Mouse (Mus musculus): Measurements from ENCODE around the gene Ndufaf2.
A peak's percentile ranks its signal among the peaks of the same experiment; 100 is the strongest.

Gene Ndufaf2

GRCm38 (mm10) chr13:108135617-108136016 is 22.8 kb downstream of the Ndufaf2 start:
- no peak for DNase-seq

- DNase-seq, result no peak
Measured at GRCm38 (mm10) chr13:108132031-108132819, 26.2 kb downstream of the Ndufaf2 start.

- no peak for DNase-seq
Measured at GRCm38 (mm10) chr13:108130737-108131136, 27.7 kb downstream of the Ndufaf2 start.

GRCm38 (mm10) chr13:108129070-108129469 is 29.4 kb downstream of the Ndufaf2 start:
- no peak for DNase-seq

- DNase-seq, result no peak
Measured at GRCm38 (mm10) chr13:108127883-108128282, 30.5 kb downstream of the Ndufaf2 start.

- DNase-seq, result peak; percentile 51
Measured at GRCm38 (mm10) chr13:108127130-108127529, 31.3 kb downstream of the Ndufaf2 start.

GRCm38 (mm10) chr13:108126246-108126645 is 32.2 kb downstream of the Ndufaf2 start:
- DNase-seq, result no peak

GRCm38 (mm10) chr13:108124096-108124495 is 34.3 kb downstream of the Ndufaf2 start:
- DNase-seq, result no peak

- no peak for DNase-seq
Measured at GRCm38 (mm10) chr13:108123109-108123723, 35.2 kb downstream of the Ndufaf2 start.

- DNase-seq, result no peak
Measured at GRCm38 (mm10) chr13:108119411-108120310, 38.8 kb downstream of the Ndufaf2 start.

GRCm38 (mm10) chr13:108118188-108118587 is 40.2 kb downstream of the Ndufaf2 start:
- no peak for DNase-seq

- no peak for DNase-seq
Measured at GRCm38 (mm10) chr13:108117654-108118053, 40.8 kb downstream of the Ndufaf2 start.

- DNase-seq, result no peak
Measured at GRCm38 (mm10) chr13:108114257-108114656, 44.2 kb downstream of the Ndufaf2 start.

GRCm38 (mm10) chr13:108113536-108113935 is 44.9 kb downstream of the Ndufaf2 start:
- no peak for DNase-seq

- no peak for DNase-seq
Measured at GRCm38 (mm10) chr13:108110929-108111328, 47.5 kb downstream of the Ndufaf2 start.

- no peak for DNase-seq
Measured at GRCm38 (mm10) chr13:108100700-108101099, 57.7 kb downstream of the Ndufaf2 start.

- no peak for DNase-seq
Measured at GRCm38 (mm10) chr13:108096446-108096845, 62.0 kb downstream of the Ndufaf2 start.

- DNase-seq, result peak; percentile 15
Measured at GRCm38 (mm10) chr13:108095617-108096016, 62.8 kb downstream of the Ndufaf2 start.

- no peak for DNase-seq
Measured at GRCm38 (mm10) chr13:108094681-108095080, 63.7 kb downstream of the Ndufaf2 start.

GRCm38 (mm10) chr13:108092290-108092689 is 66.1 kb downstream of the Ndufaf2 start:
- DNase-seq, result no peak

- no peak for DNase-seq
Measured at GRCm38 (mm10) chr13:108086724-108087123, 71.7 kb downstream of the Ndufaf2 start.

- DNase-seq, result no peak
Measured at GRCm38 (mm10) chr13:108086036-108086435, 72.4 kb downstream of the Ndufaf2 start.

GRCm38 (mm10) chr13:108084086-108084485 is 74.3 kb downstream of the Ndufaf2 start:
- no peak for DNase-seq
